Mouse (Mus musculus) liver, postnatal 0 days (tissue): ENCODE measurements around the gene Zfp882. TPM values are rescaled to one million over a fixed set of nuclear protein-coding genes. Genes with fewer than 3 reads are reported as not detected.
"Not testable (repeated sequence)": the region's sequence is repeated elsewhere in the genome, so short reads cannot be mapped to it uniquely, and the experiment has no call there.

ENCODE experiments used
- ATAC-seq: fragments of 200-750 bp; cut with Nextera tagmentation; 2 replicates; pipeline ENCODE4 v1.8.0; 2017; ENCODE audit warnings: mild to moderate bottlenecking, moderate library complexity
- DNase-seq: peaks from one replicate; pipeline ENCODE4 v3.0.0-alpha.2; 2016
- H3K27ac ChIP-seq: fragments of 300-500 bp; sonication (generic); 2 replicates; pipeline ENCODE4 v1.5.1; 2014; ENCODE audit warnings: antibody characterized with exemption, moderate library complexity, mild to moderate bottlenecking, low read depth
- H3K27me3 ChIP-seq: fragments of 300-500 bp; sonication (generic); 2 replicates; pipeline ENCODE4 v1.6.1; 2014; ENCODE audit warnings: low read length, control low read depth, mixed read lengths; ENCODE audit not compliant: insufficient read depth
- H3K36me3 ChIP-seq: fragments of 300-500 bp; sonication (generic); replicated peaks from 2 replicates; pipeline ENCODE4 v1.6.1; 2014; ENCODE audit warnings: mild to moderate bottlenecking, control low read depth, low read length, moderate library complexity, mixed read lengths; ENCODE audit not compliant: insufficient read depth
- H3K4me1 ChIP-seq: fragments of 300-500 bp; sonication (generic); 2 replicates; pipeline ENCODE4 v1.6.1; 2014; ENCODE audit warnings: antibody characterized with exemption, mild to moderate bottlenecking, control low read depth; ENCODE audit not compliant: insufficient read depth
- H3K4me2 ChIP-seq: fragments of 300-500 bp; sonication (generic); 2 replicates; pipeline ENCODE4 v1.6.1; 2014; ENCODE audit warnings: low read depth, mild to moderate bottlenecking, low read length, moderate library complexity, mixed read lengths
- H3K4me3 ChIP-seq: fragments of 300-500 bp; sonication (generic); 2 replicates; pipeline ENCODE4 v1.5.1; 2014; ENCODE audit warnings: low read depth, low read length
- H3K9ac ChIP-seq: fragments of 300-500 bp; sonication (generic); replicated peaks from 2 replicates; pipeline ENCODE4 v1.6.1; 2014; ENCODE audit warnings: mild to moderate bottlenecking, moderate library complexity
- H3K9me3 ChIP-seq: fragments of 300-500 bp; sonication (generic); 2 replicates; pipeline ENCODE4 v1.6.1; 2016; ENCODE audit warnings: mild to moderate bottlenecking, control low read depth, low read length, mixed read lengths
- CTCF ChIP-seq: sonication (generic); IDR thresholded peaks from 2 replicates; pipeline ENCODE4 v1.5.1; 2016; ENCODE audit warnings: antibody characterized with exemption, low read depth
- EP300 ChIP-seq: IDR thresholded peaks from 2 replicates; pipeline ENCODE4 v1.6.1; 2016; ENCODE audit warnings: antibody characterized with exemption, low read depth, mild to moderate bottlenecking
- WGBS: fragments of 180-500 bp; shearing (Covaris S2); extraction: QIAGEN DNeasy Blood & Tissue Kit; methylation state at CpG from one replicate; pipeline ENCODE4 v1.1.7; 2014; ENCODE audit not compliant: insufficient replicate concordance; 5-methylcytosine and 5-hydroxymethylcytosine counted together
- polyA plus RNA-seq: library from polyadenylated mRNA; unstranded; fragments of >200 nt; fragmentation: Nextera tagmentation; extraction: Ambion mirVana; gene quantifications from 2 replicates; pipeline ENCODE4 v1.2.1, GENCODE M21; 2015

The Zfp882 gene
- polyA plus RNA-seq, 1 experiment from 2014 or later = 0.61 TPM

DNA sequence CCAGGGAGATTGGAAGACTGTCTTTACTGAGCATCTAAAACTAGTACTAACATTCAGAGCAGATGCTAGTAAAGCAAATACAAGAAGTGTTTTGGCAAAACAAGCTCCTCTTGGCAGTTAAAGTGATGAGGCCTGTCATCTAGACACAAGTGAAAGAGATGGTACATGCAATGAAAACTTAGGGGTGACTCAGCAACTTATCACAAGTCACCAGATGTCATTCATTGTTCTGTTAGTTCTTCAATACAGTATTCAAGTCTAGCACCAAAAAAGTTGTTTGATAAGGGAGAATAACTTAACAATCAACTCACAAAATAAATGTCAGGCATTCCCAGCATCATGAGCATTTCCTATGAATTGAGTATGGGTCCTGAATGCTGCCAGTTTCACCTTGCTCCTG, 19.4 kb downstream of the Zfp882 start:
- no peak overlapping the region for H3K27ac ChIP-seq
- ATAC-seq (no peak), DNase-seq (no peak)
- peak; percentile 39; the same call in 1 of the 2 replicates for TF ChIP-seq EP300
- TF ChIP-seq CTCF = no peak
- peaks cover 30% of the 10 kb centered on the region; the same call in 1 of the 2 replicates for H3K36me3 ChIP-seq
- no peak overlapping the region for H3K4me3 ChIP-seq
- 0 out of 2 replicates have a peak, but pooled peaks cover 5% of the 10 kb centered on the region for H3K4me1 ChIP-seq
- no peak overlapping the region for H3K9ac ChIP-seq
- H3K4me2 ChIP-seq = no peak overlapping the region
- H3K9me3 ChIP-seq = no peaks in the 10 kb centered on the region
- no peaks in the 10 kb centered on the region for H3K27me3 ChIP-seq

DNA sequence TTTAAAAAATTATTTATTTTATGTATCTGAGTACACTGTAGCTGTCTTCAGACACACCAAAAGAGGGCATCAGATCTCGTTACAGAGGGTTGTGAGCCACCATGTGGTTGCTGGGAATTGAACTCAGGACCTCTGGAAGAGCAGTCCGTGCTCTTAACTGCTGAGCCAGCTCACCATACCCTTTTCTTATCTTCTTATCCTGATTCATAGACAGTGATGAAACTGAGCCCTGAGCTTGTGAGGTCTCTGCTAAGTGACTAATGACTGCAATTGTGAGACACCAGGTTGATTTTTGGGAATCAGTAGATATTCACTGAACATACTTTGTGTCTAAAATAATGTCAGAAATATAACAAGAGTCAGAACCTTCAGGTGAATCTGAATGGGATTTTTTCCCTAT, 29.6 kb downstream of the Zfp882 start:
- not testable (repeated sequence) for H3K27ac ChIP-seq, H3K9me3 ChIP-seq, H3K4me2 ChIP-seq, H3K9ac ChIP-seq, H3K36me3 ChIP-seq, H3K4me1 ChIP-seq, H3K27me3 ChIP-seq, ATAC-seq, DNase-seq, H3K4me3 ChIP-seq
- WGBS = 85% methylated on average over 2 of the region's 2 CpGs

DNA sequence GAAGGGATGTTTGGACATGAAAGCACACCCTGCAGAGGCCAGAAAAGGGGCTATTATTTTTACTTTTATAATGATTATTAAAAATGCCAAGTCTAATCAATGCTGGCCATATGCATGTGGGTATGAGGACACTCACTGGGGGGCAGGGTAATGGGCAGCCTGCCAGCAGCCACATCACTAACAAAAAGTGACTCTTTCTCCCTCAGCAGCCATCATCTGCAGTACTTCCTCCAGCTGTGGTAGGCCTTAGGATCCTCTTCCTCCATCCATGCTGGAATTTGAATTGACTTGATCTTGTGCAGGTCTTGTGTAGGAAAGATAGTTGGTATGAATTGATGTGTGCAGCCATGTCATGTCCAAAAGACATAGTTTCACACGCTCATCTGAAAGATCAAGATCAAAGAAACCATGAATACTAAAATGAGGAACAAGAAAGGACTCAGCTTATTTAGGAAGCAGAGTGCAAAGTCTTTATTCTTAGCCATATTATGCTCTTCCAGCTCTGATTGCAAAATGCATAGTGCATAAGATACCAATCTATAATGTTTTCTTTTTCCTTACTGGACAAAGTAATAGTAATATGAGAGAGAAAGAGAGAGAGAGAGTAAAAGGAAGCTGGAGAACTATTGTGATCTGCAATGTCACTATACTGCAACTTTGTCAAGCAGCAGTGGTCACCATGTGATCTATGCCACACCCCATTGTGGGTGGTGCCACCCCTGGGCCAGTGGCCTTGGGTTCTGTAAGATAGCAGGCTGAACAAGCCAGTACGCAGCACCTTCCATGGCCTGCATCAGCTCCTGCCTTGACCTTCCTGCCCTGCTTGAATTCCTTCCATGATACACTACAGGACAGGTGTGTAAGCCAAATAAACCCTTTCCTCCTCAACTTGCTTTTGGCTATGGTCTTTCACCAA, 32.1 kb downstream of the Zfp882 start:
- Histone ChIP-seq H3K27ac (no peak overlapping the region), H3K9me3 (no peaks in the 10 kb centered on the region), H3K27me3 (no peaks in the 10 kb centered on the region), H3K4me2 (no peak overlapping the region), H3K4me1 (0 out of 2 replicates have a peak, but pooled peaks cover 2% of the 10 kb centered on the region), H3K36me3 (no peaks in the 10 kb centered on the region), H3K9ac (no peak overlapping the region), H3K4me3 (no peak overlapping the region)
- ATAC-seq = peak; percentile 50; the same call in 1 of the 2 replicates
- WGBS = 52% methylated on average over 2 of the region's 2 CpGs
- TF ChIP-seq CTCF (no peak), EP300 (no peak)
- DNase-seq = peak; percentile 27

DNA sequence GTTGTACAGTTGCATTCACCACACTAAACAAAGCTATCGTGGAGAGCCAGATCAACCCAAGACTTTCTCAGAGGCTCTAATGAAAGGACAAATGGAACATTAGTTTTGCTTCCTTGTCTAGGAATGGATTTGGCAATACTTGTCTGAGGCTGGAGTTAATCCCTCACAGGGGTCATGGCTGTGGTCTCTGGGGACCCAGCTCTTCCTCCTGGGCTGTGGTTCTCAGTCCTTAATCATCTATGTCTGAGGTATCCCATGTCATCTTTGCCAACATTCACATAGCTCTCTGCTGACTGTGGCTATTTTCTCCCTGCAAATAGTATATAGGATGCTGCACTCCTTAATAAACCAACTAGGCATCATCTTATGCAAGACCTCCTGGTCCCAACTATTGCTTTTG, 33.4 kb downstream of the Zfp882 start:
- WGBS = 88% methylated on average over 1 of the region's 1 CpGs
- Histone ChIP-seq H3K27me3 (no peaks in the 10 kb centered on the region), H3K27ac (no peak overlapping the region), H3K4me2 (no peak overlapping the region), H3K4me1 (0 out of 2 replicates have a peak, but pooled peaks cover 2% of the 10 kb centered on the region), H3K9me3 (no peaks in the 10 kb centered on the region), H3K36me3 (no peaks in the 10 kb centered on the region), H3K4me3 (no peak overlapping the region), H3K9ac (no peak overlapping the region)
- DNase-seq (no peak), ATAC-seq (no peak)
- no peak for TF ChIP-seq EP300

DNA sequence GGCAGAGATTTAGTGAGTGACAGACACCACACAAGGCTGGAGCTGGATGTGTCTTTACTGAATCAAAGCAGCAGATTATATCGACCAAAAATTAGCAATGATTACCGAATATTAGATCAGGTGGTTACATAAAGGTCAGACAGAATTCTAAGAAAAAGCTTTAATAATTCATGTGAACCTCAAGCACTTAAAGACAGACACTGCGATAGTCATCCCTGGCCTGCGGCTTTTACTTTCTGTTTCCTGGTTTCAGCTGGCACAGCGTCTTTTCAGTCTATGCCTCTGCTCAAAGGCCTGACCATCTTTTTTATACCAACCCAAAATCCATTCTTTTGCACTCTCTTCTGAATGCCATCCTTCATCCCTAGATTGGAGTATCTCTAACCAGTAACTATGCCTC, 40.2 kb downstream of the Zfp882 start:
- no peak for DNase-seq
- no peaks in the 10 kb centered on the region for H3K27me3 ChIP-seq
- no peak overlapping the region for H3K27ac ChIP-seq
- peaks cover 21% of the 10 kb centered on the region for H3K4me1 ChIP-seq
- no peak for TF ChIP-seq CTCF
- no peak for TF ChIP-seq EP300
- no peak overlapping the region for H3K4me2 ChIP-seq
- no peak for ATAC-seq
- H3K9ac ChIP-seq = no peak overlapping the region
- no peaks in the 10 kb centered on the region for H3K9me3 ChIP-seq
- no peak overlapping the region for H3K4me3 ChIP-seq
- no peaks in the 10 kb centered on the region for H3K36me3 ChIP-seq
- WGBS = 79% methylated on average over 5 of the region's 5 CpGs

DNA sequence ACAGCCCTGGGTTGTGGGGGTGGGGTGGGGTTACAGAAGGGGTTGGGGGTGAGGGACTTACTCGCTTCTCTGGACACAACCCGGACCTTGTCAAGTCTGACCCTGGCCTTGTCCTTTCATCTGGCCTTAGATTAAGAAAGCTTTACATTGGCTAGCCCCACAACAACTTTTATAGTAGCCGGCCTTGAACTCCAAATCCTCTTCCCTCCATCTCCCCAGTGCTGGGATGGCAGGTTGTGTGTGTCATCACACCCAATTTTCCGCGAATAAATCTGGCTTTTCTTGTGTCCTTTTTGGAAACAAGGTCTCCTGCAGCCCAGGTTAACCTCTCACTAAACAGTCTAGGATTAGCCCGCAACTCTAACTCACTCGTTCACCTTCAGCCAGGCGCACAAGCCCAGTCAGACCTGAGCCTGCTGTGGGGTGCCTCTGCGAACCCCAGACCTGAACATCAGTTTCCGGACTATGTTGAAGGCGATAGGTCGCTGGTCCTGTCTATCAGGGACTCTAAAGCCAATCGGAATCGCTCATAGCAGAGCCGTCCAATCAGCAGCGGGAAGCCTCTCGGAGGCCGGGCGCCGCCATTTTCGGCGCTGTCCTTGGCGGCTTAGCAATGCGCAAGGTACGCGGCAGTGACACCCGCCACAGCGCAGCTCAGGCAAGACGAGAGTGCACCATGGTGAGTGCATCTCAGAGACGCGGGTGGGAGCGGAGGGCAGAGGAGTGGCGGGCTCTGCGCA, 42.2 kb downstream of the Zfp882 start, which contains the start of gene Zfp961:
Zfp961 (plus strand) TSS at position 557 of the 740 bp plus-strand sequence.
- Histone ChIP-seq H3K36me3 (0 out of 2 replicates have a peak, but pooled peaks cover 2% of the 10 kb centered on the region), H3K27me3 (no peaks in the 10 kb centered on the region), H3K4me3 (peak within 1 kb of the TSS; percentile 96), H3K9me3 (no peaks in the 10 kb centered on the region; the same call in 1 of the 2 replicates), H3K9ac (peak within 1 kb of the TSS; percentile 91), H3K27ac (peak within 1 kb of the TSS; percentile 87), H3K4me2 (peak within 1 kb of the TSS; percentile 84), H3K4me1 (peaks cover 21% of the 10 kb centered on the region)
- WGBS = 4% methylated on average over 34 of the region's 34 CpGs
- peak; percentile 97 for DNase-seq
- ATAC-seq = peak; percentile 100
- TF ChIP-seq EP300 (no peak), CTCF (no peak)
